Mouse (Mus musculus) kidney, embryonic 16.5 days (tissue): ENCODE results near the gene Cenpo. TPM values are rescaled to one million over a fixed set of nuclear protein-coding genes. Genes with fewer than 3 reads are reported as not detected.
"Not testable (repeated sequence)": the region's sequence is repeated elsewhere in the genome, so short reads cannot be mapped to it uniquely, and the experiment has no call there.

Source experiments
- ATAC-seq: fragments of 200-750 bp; cut with Nextera tagmentation; 2 replicates; pipeline ENCODE4 v1.8.0; 2017; ENCODE audit warnings: moderate TSS enrichment; ENCODE audit not compliant: low FRiP score, low TSS enrichment
- H3K27ac ChIP-seq: fragments of 300-500 bp; sonication (generic); 2 replicates; pipeline ENCODE4 v1.5.1; 2014; ENCODE audit warnings: low read length
- H3K27me3 ChIP-seq: fragments of 300-500 bp; sonication (generic); 2 replicates; pipeline ENCODE4 v1.6.1; 2014; ENCODE audit warnings: low read length, control low read depth, mixed read lengths; ENCODE audit not compliant: insufficient read depth
- H3K36me3 ChIP-seq: fragments of 300-500 bp; sonication (generic); 2 replicates; pipeline ENCODE4 v1.6.1; 2014; ENCODE audit warnings: low read length, control low read depth, mixed read lengths; ENCODE audit not compliant: insufficient read depth
- H3K4me1 ChIP-seq: fragments of 300-500 bp; sonication (generic); 2 replicates; pipeline ENCODE4 v1.6.1; 2014; ENCODE audit warnings: low read length, control low read depth, mixed read lengths; ENCODE audit not compliant: insufficient read depth
- H3K4me2 ChIP-seq: fragments of 300-500 bp; sonication (generic); replicated peaks from 2 replicates; pipeline ENCODE4 v1.6.1; 2014; ENCODE audit warnings: low read depth, low read length
- H3K4me3 ChIP-seq: fragments of 300-500 bp; sonication (generic); 2 replicates; pipeline ENCODE4 v1.5.1; 2014; ENCODE audit warnings: mild to moderate bottlenecking, low read length
- H3K9ac ChIP-seq: fragments of 300-500 bp; sonication (generic); replicated peaks from 2 replicates; pipeline ENCODE4 v1.6.1; 2014; ENCODE audit warnings: low read length
- H3K9me3 ChIP-seq: fragments of 300-500 bp; sonication (generic); 2 replicates; pipeline ENCODE4 v1.6.1; 2016; ENCODE audit warnings: low read length, control low read depth
- WGBS: fragments of 180-500 bp; shearing (Covaris S2); extraction: QIAGEN DNeasy Blood & Tissue Kit; methylation state at CpG from one replicate; pipeline ENCODE4 v1.1.7; 2014; 5-methylcytosine and 5-hydroxymethylcytosine counted together
- polyA plus RNA-seq: library from polyadenylated mRNA; unstranded; fragments of >200 nt; fragmentation: Nextera tagmentation; extraction: Ambion mirVana; gene quantifications from 2 replicates; pipeline ENCODE4 v1.2.1, GENCODE M21; 2015

Cenpo gene
- polyA plus RNA-seq, 1 experiment from 2014 or later, result 14.0 TPM

DNA sequence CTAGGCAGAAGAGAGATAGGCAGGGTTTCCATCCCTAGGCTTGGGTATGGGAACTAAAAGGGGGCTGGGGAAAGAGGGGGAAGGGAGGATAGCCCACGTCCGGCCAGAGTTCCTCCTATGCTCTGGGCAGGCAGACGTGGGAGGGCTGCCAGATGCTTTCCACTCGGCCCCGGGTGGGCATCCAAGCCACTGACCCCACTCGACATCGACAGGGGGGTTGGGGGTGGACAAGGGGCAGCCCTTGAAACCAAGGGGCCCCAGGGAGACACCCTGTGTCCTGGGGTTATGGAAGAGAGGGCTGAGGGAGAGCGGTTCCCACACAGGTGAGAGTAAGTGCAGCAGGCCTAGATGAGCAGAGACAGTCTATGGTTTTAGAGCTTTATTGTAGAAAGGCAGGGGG lies 6.2 kb upstream of the Cenpo start:
- not testable (repeated sequence) for H3K9ac ChIP-seq, ATAC-seq, H3K4me2 ChIP-seq, H3K27me3 ChIP-seq, H3K36me3 ChIP-seq, H3K9me3 ChIP-seq, H3K27ac ChIP-seq, H3K4me3 ChIP-seq, H3K4me1 ChIP-seq
- WGBS, result 42% methylated on average over 8 of the region's 8 CpGs

DNA sequence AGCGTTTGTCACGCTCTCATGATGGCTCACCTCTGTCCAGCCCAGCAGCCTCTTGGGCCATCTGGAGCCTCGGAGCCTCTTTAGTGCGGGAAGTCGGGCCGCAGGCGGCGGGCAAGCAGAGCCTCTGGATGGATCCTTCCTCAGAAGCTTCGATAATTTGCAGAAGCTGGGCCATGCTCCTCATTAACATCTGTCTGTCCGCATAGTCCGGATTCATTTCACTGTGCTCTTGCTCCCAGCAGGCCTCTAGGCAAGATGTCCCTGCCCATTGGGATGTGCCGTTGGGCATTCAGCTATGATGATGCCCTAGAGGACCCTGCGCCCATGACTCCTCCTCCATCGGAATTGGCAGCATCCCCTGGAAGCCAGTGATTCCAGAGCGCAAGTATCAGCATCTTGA lies 3.4 kb upstream of the Cenpo start:
- H3K4me2 ChIP-seq, result no peak overlapping the region
- 97% methylated on average over 15 of the region's 15 CpGs for WGBS
- H3K36me3 ChIP-seq, result peaks cover 9% of the 10 kb centered on the region; the same call in 1 of the 2 replicates

DNA sequence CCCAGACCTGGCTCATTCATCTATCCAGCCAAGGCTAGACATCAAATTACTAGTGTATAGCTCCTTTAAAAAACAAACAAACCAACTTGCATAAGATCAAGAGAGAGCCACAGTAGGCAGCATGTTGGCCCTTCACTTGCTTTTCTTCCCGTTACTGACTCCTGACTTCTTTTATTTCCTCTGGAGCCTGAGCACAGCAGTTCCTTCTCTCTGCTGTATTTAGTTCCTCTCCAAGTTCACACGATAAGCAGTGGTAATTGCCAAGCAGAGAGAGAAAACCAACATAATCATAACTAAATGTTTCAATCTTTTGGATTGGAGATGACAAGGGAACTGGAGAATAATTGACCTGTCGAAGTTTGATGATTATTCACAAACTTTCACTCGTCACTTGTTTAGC lies 1.3 kb downstream of the Cenpo start:
- Histone ChIP-seq H3K9ac (peak overlapping the region; percentile 37; the same call in 1 of the 2 replicates), H3K27ac (no peak overlapping the region), H3K36me3 (peaks cover 19% of the 10 kb centered on the region; the same call in 1 of the 2 replicates), H3K9me3 (no peaks in the 10 kb centered on the region), H3K27me3 (no peaks in the 10 kb centered on the region), H3K4me3 (peak overlapping the region; percentile 70), H3K4me2 (peak overlapping the region; percentile 69), H3K4me1 (peaks cover 15% of the 10 kb centered on the region)
- WGBS, result 41% methylated on average over 4 of the region's 4 CpGs
- no peak for ATAC-seq

More for the DNA sequence above, 3.4 kb upstream of the Cenpo start:
- Histone ChIP-seq H3K27ac (no peak overlapping the region), H3K9ac (no peak overlapping the region), H3K9me3 (no peaks in the 10 kb centered on the region), H3K27me3 (no peaks in the 10 kb centered on the region), H3K4me3 (no peak overlapping the region), H3K4me1 (peaks cover 11% of the 10 kb centered on the region)
- ATAC-seq, result no peak

DNA sequence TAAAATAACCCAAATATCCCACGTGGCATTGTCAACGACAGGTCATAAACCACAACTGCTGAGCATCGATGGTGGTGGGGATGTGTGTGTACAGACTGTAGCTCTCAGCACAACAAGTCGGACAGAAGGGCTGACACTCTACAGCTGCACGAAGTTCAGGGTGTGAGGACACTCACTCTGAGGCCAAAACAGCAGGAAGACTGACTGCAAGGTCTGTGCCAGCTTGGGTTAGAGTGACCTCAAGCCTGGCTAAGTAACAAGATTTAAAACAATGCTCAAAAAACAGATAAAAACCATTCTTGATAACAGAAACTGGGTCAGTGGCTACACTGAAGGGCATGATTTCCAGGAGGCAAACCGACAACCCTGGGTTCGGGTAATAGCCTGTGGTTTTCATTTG lies 3.9 kb downstream of the Cenpo start:
- Histone ChIP-seq H3K36me3 (peaks cover 36% of the 10 kb centered on the region), H3K4me2 (no peak overlapping the region), H3K4me1 (peaks cover 15% of the 10 kb centered on the region), H3K4me3 (no peak overlapping the region), H3K27ac (no peak overlapping the region), H3K27me3 (no peaks in the 10 kb centered on the region), H3K9me3 (no peaks in the 10 kb centered on the region), H3K9ac (no peak overlapping the region)
- WGBS, result 87% methylated on average over 7 of the region's 7 CpGs
- no peak for ATAC-seq

DNA sequence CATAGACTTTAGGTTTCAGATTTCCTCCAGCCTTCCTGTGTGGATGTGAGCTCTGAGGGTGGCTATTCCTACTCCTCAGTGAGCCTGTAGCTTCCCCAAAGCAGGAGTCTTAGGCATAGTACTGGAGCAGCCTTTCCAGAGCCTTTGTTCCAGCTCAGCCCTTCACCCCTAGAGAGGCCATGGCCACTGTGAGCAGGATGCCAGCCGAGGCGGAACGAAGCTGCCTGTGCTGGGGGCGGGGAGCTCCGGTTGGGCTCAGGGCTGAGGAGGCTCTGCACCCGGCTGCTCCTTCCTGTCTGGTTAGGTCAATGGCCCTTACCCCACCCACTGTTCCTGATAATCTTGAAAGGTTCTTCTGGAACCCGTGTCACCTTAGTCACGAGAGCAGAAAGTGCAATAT lies 21.2 kb downstream of the Cenpo start:
- Histone ChIP-seq H3K27me3 (no peaks in the 10 kb centered on the region), H3K36me3 (peaks cover 57% of the 10 kb centered on the region), H3K4me2 (no peak overlapping the region), H3K4me3 (no peak overlapping the region), H3K9me3 (no peaks in the 10 kb centered on the region), H3K4me1 (no peaks in the 10 kb centered on the region), H3K27ac (peak overlapping the region; percentile 56), H3K9ac (no peak overlapping the region)
- WGBS, result 42% methylated on average over 8 of the region's 8 CpGs
- ATAC-seq, result peak; percentile 89

DNA sequence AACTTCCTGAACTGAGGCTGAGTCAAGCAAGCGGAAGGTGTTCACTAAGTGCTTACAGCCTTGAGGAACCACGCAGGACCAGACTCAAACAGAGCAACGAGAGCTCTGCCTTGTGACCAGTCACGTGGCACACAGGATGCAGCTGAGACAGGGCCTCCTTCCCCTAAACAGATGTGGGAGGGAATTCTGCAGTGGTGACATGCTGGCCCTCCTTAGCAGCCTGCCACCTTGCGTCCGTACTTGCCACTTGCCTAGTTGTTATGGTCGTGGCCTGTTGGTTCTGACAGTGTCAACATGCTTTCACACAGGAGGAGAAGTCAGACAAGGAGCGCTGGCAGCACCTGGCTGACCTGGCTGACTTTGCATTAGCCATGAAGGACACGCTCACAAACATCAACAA lies 22.9 kb downstream of the Cenpo start:
- Histone ChIP-seq H3K4me3 (no peak overlapping the region), H3K9ac (no peak overlapping the region), H3K9me3 (no peaks in the 10 kb centered on the region), H3K4me2 (no peak overlapping the region), H3K27ac (no peak overlapping the region; the same call in none of the 2 replicates), H3K36me3 (peaks cover 53% of the 10 kb centered on the region), H3K27me3 (no peaks in the 10 kb centered on the region), H3K4me1 (no peaks in the 10 kb centered on the region)
- WGBS, result 65% methylated on average over 9 of the region's 9 CpGs
- ATAC-seq, result peak; percentile 8; the same call in 1 of the 2 replicates

DNA sequence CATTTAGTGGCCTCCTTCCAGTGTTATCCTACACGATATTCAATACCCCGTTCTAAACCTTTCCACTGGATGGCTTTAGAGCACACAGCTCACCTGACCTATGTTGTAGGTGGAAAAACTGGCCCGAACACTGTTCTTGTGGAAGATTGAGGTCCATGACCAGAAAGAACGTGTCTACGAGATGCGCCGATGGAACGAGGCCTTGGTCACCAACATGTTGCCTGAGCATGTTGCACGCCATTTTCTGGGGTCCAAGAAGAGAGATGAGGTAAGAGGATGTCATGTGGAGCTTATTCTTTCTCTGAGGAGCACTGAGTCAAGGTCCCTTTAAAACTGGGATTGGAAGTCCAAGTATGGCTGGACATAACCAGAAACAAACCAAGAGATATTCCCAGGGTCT lies 24.9 kb downstream of the Cenpo start:
- Histone ChIP-seq H3K4me2 (no peak overlapping the region), H3K4me3 (no peak overlapping the region), H3K27me3 (no peaks in the 10 kb centered on the region), H3K9ac (no peak overlapping the region), H3K36me3 (peaks cover 44% of the 10 kb centered on the region), H3K27ac (no peak overlapping the region), H3K4me1 (no peaks in the 10 kb centered on the region), H3K9me3 (no peaks in the 10 kb centered on the region)
- WGBS, result 94% methylated on average over 9 of the region's 9 CpGs
- no peak for ATAC-seq

DNA sequence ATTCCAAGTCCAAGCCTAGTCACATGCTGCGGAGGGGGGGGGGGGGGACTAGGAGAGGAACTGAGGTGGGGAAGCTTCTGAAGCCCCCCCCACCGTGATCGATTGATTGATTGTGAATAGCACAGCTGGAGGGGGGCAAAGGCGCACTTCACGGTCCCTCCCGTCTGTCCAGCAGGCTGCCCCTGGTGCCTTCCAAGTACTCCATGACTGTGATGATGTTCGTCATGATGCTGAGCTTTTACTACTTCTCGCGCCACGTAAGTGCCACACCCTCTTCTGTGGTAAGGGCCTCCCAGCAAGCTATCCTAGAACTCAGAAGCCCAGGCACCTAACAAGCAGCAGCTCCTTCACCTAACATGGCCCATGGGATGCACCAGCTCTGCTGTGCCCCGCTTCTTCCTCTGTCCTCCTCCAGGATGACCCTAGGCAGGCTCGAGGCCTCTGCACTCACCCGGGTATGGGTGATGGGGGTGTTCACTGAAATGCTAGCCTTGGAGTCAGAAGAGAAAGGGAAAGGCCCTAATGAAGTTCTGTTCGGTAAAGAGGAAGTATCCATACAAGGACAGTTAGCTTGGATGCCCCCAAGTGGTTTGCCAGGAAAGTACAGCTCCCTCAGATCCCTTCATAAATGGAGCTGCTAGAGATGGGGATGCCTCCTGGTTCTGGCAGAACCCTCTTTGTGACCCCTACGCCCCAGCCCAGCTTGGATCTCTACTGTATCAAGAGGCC lies 25.5 kb downstream of the Cenpo start:
- Histone ChIP-seq H3K27me3 (no peaks in the 10 kb centered on the region), H3K4me3 (no peak overlapping the region), H3K4me2 (no peak overlapping the region), H3K9ac (no peak overlapping the region), H3K4me1 (no peaks in the 10 kb centered on the region), H3K36me3 (peaks cover 38% of the 10 kb centered on the region), H3K9me3 (no peaks in the 10 kb centered on the region), H3K27ac (no peak overlapping the region)
- no peak; the same call in 1 of the 2 replicates for ATAC-seq
- 80% methylated on average over 15 of the region's 15 CpGs for WGBS

DNA sequence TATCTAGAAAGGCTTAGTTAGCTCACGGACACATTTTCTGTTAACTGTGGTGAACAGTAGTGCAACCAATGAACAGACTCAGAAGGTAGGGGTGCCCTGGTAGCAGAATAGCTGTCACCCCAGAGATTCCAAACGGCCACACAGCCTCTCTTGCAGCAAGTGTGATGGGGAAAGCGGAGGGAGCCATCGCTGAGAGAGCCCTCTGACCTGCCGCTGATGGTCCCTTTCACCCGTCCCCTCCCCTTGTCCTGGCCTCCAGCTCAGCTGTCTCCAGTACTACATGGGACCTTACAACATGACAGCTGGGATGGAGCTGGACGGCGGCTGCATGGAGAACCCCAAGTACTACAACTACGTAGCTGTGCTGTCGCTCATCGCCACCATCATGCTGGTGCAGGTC lies 28.0 kb downstream of the Cenpo start:
- no peaks in the 10 kb centered on the region for H3K4me1 ChIP-seq
- no peaks in the 10 kb centered on the region for H3K27me3 ChIP-seq
- no peak overlapping the region for H3K4me2 ChIP-seq
- H3K27ac ChIP-seq, result no peak overlapping the region
- H3K4me3 ChIP-seq, result no peak overlapping the region
- H3K9ac ChIP-seq, result no peak overlapping the region
- peaks cover 27% of the 10 kb centered on the region for H3K36me3 ChIP-seq
- H3K9me3 ChIP-seq, result no peaks in the 10 kb centered on the region
- ATAC-seq, result no peak
- WGBS, result 91% methylated on average over 11 of the region's 11 CpGs

DNA sequence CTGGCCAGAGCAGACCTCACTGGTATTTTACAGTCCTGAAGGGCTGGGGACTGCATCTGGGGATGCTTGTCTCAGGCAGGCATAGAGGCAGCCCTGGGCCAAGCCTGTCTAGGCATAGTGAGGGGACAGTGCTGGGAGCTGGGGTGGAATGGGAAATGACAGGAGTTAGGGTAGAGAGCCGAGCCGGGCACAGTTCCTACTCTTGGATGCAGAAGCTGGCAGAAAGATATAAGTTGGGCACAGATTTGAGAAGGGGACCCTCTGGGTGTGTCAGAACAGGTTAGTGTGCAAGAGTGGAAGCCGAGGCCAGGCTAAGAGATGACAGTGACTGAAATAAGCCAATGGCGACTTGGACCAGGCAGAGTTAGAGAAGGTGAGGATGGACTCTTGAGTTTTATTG lies 31.9 kb downstream of the Cenpo start:
- ATAC-seq, result no peak
- Histone ChIP-seq H3K4me3 (no peak overlapping the region), H3K4me2 (no peak overlapping the region), H3K27me3 (no peaks in the 10 kb centered on the region), H3K36me3 (peaks cover 22% of the 10 kb centered on the region), H3K4me1 (no peaks in the 10 kb centered on the region), H3K9me3 (no peaks in the 10 kb centered on the region), H3K9ac (no peak overlapping the region), H3K27ac (no peak overlapping the region)
- WGBS, result 92% methylated on average over 4 of the region's 4 CpGs
